Mouse (Mus musculus) lung, postnatal 25 days (tissue): ENCODE results near the gene Capn9.
A peak's percentile ranks its signal among the peaks of the same experiment; 100 is the strongest.

Experiments used
- DNase-seq: peaks from one replicate; pipeline ENCODE4 v3.0.0; 2022; ENCODE audit warnings: low spot score

The Capn9 gene

GRCm38 (mm10) chr8:124572430-124572775 is 3.5 kb upstream of the Capn9 start:
- no peak for DNase-seq

- peak; percentile 88 for DNase-seq
Observed at GRCm38 (mm10) chr8:124573552-124574340, 2.2 kb upstream of the Capn9 start.

GRCm38 (mm10) chr8:124576751-124577150 is 840 bp downstream of the Capn9 start:
- DNase-seq: peak; percentile 31

- peak; percentile 23 for DNase-seq
Observed at GRCm38 (mm10) chr8:124585718-124586425, 10.0 kb downstream of the Capn9 start.

- DNase-seq: no peak
Observed at GRCm38 (mm10) chr8:124586556-124586955, 10.6 kb downstream of the Capn9 start.

- DNase-seq: no peak
Observed at GRCm38 (mm10) chr8:124589393-124589792, 13.5 kb downstream of the Capn9 start.

GRCm38 (mm10) chr8:124604066-124604465 is 28.2 kb downstream of the Capn9 start:
- DNase-seq: no peak

- no peak for DNase-seq
Observed at GRCm38 (mm10) chr8:124608239-124608971, 32.5 kb downstream of the Capn9 start.

GRCm38 (mm10) chr8:124608972-124609353 is 33.1 kb downstream of the Capn9 start:
- DNase-seq: no peak

GRCm38 (mm10) chr8:124614325-124614724 is 38.4 kb downstream of the Capn9 start:
- DNase-seq: no peak

GRCm38 (mm10) chr8:124617266-124617869 is 41.5 kb downstream of the Capn9 start:
- DNase-seq: peak; percentile 83

GRCm38 (mm10) chr8:124618252-124618651 is 42.3 kb downstream of the Capn9 start:
- peak; percentile 36 for DNase-seq

- DNase-seq: no peak
Observed at GRCm38 (mm10) chr8:124621255-124621654, 45.3 kb downstream of the Capn9 start.

GRCm38 (mm10) chr8:124626251-124626650 is 50.3 kb downstream of the Capn9 start:
- DNase-seq: no peak

- DNase-seq: peak; percentile 38
Observed at GRCm38 (mm10) chr8:124630489-124630888, 54.6 kb downstream of the Capn9 start.

GRCm38 (mm10) chr8:124630891-124631290 is 55.0 kb downstream of the Capn9 start:
- DNase-seq: no peak

GRCm38 (mm10) chr8:124631966-124632365 is 56.1 kb downstream of the Capn9 start:
- peak; percentile 39 for DNase-seq

GRCm38 (mm10) chr8:124633001-124633703 is 57.2 kb downstream of the Capn9 start:
- peak; percentile 79 for DNase-seq

- no peak for DNase-seq
Observed at GRCm38 (mm10) chr8:124634411-124635246, 58.7 kb downstream of the Capn9 start.

- DNase-seq: no peak
Observed at GRCm38 (mm10) chr8:124635247-124635502, 59.3 kb downstream of the Capn9 start.

- no peak for DNase-seq
Observed at GRCm38 (mm10) chr8:124641599-124641998, 65.7 kb downstream of the Capn9 start.
